Mouse (Mus musculus): ENCODE results near the gene Ror2. TPM values are rescaled to one million over a fixed set of nuclear protein-coding genes. Genes with fewer than 3 reads are reported as not detected.

Gene Ror2
- polyA plus RNA-seq, 1 experiment from 2014 or later: not detected

- H3K27me3 ChIP-seq: peaks cover 22% of the 10 kb centered on the region
- DNase-seq (ENCODE audit: low read depth, low spot score) (no peak), ATAC-seq (no peak)
- POLR2A ChIA-PET: no interaction called here
- TF ChIP-seq CTCF (IDR thresholded peaks at IDR 0.05): no peak
- CTCF ChIA-PET: no interaction called here
- in situ Hi-C loops (cut with MboI; ENCODE audit: low pct_unique_long_range_greater_than_20kb): no loop called here
Measured at GRCm38 (mm10) chr13:53163671-53164070, 122.3 kb downstream of the Ror2 start.

GRCm38 (mm10) chr13:53163060-53163459, 122.9 kb downstream of the Ror2 start:
- POLR2A ChIA-PET: interaction anchor here (0.5 kb wide), 1 partner anchor 666 kb away, joined by 3 read pairs; no protein-coding TSS in a partner anchor
- ATAC-seq (no peak), DNase-seq (ENCODE audit: low read depth, low spot score) (no peak)
- in situ Hi-C loops (cut with MboI; ENCODE audit: low pct_unique_long_range_greater_than_20kb): no loop called here
- H3K27me3 ChIP-seq: peaks cover 20% of the 10 kb centered on the region
- TF ChIP-seq CTCF (IDR thresholded peaks at IDR 0.05): no peak
- CTCF ChIA-PET: no interaction called here

- peaks cover 27% of the 10 kb centered on the region for H3K27me3 ChIP-seq
- CTCF ChIA-PET: no interaction called here
- no peak for ATAC-seq
- no peak for DNase-seq (ENCODE audit: low read depth, low spot score)
- no peak for TF ChIP-seq CTCF (IDR thresholded peaks at IDR 0.05)
- in situ Hi-C loops (cut with MboI; ENCODE audit: low pct_unique_long_range_greater_than_20kb): no loop called here
- POLR2A ChIA-PET: no interaction called here
Measured at GRCm38 (mm10) chr13:53159501-53159900, 126.4 kb downstream of the Ror2 start.

- POLR2A ChIA-PET: no interaction called here
- TF ChIP-seq CTCF (IDR thresholded peaks at IDR 0.05): no peak
- ATAC-seq (no peak), DNase-seq (ENCODE audit: low read depth, low spot score) (no peak)
- CTCF ChIA-PET: no interaction called here
- peaks cover 37% of the 10 kb centered on the region for H3K27me3 ChIP-seq
- in situ Hi-C loops (cut with MboI; ENCODE audit: low pct_unique_long_range_greater_than_20kb): no loop called here
Measured at GRCm38 (mm10) chr13:53158405-53159005, 127.4 kb downstream of the Ror2 start.

- in situ Hi-C loops (cut with MboI; ENCODE audit: low pct_unique_long_range_greater_than_20kb): no loop called here
- POLR2A ChIA-PET: no interaction called here
- TF ChIP-seq CTCF (IDR thresholded peaks at IDR 0.05): no peak
- peaks cover 38% of the 10 kb centered on the region for H3K27me3 ChIP-seq
- CTCF ChIA-PET: no interaction called here
- DNase-seq (ENCODE audit: low read depth, low spot score): no peak
- ATAC-seq: no peak
Measured at GRCm38 (mm10) chr13:53156911-53157310, 129.0 kb downstream of the Ror2 start.

- ChIA-PET CTCF (no interaction called here), POLR2A (no interaction called here)
- no peak for TF ChIP-seq CTCF (IDR thresholded peaks at IDR 0.05)
- in situ Hi-C loops (cut with MboI; ENCODE audit: low pct_unique_long_range_greater_than_20kb): no loop called here
- DNase-seq (ENCODE audit: low read depth, low spot score): no peak
- H3K27me3 ChIP-seq: peaks cover 44% of the 10 kb centered on the region
- ATAC-seq: no peak
Measured at GRCm38 (mm10) chr13:53156282-53156681, 129.6 kb downstream of the Ror2 start.

- CTCF ChIA-PET: no interaction called here
- DNase-seq (ENCODE audit: low read depth, low spot score) (no peak), ATAC-seq (no peak)
- in situ Hi-C loops (cut with MboI; ENCODE audit: low pct_unique_long_range_greater_than_20kb): no loop called here
- no peak for TF ChIP-seq CTCF (IDR thresholded peaks at IDR 0.05)
- POLR2A ChIA-PET: no interaction called here
- H3K27me3 ChIP-seq: peaks cover 25% of the 10 kb centered on the region
Measured at GRCm38 (mm10) chr13:53145511-53145910, 140.4 kb downstream of the Ror2 start.

- in situ Hi-C loops (cut with MboI; ENCODE audit: low pct_unique_long_range_greater_than_20kb): no loop called here
- ChIA-PET POLR2A (no interaction called here), CTCF (no interaction called here)
- peaks cover 29% of the 10 kb centered on the region for H3K27me3 ChIP-seq
- DNase-seq (ENCODE audit: low read depth, low spot score) (no peak), ATAC-seq (no peak)
- no peak for TF ChIP-seq CTCF (IDR thresholded peaks at IDR 0.05)
Measured at GRCm38 (mm10) chr13:53143076-53143475, 142.8 kb downstream of the Ror2 start.

- ChIA-PET CTCF (no interaction called here), POLR2A (no interaction called here)
- peaks cover 36% of the 10 kb centered on the region for H3K27me3 ChIP-seq
- ATAC-seq: no peak
- no peak for TF ChIP-seq CTCF (IDR thresholded peaks at IDR 0.05)
- in situ Hi-C loops (cut with MboI; ENCODE audit: low pct_unique_long_range_greater_than_20kb): no loop called here
- no peak for DNase-seq (ENCODE audit: low read depth, low spot score)
Measured at GRCm38 (mm10) chr13:53142268-53142667, 143.7 kb downstream of the Ror2 start.

- DNase-seq (ENCODE audit: low read depth, low spot score) (no peak), ATAC-seq (no peak)
- POLR2A ChIA-PET: no interaction called here
- H3K27me3 ChIP-seq: peaks cover 34% of the 10 kb centered on the region
- CTCF ChIA-PET: no interaction called here
- TF ChIP-seq CTCF (IDR thresholded peaks at IDR 0.05): no peak
- in situ Hi-C loops (cut with MboI; ENCODE audit: low pct_unique_long_range_greater_than_20kb): no loop called here
Measured at GRCm38 (mm10) chr13:53140298-53140697, 145.6 kb downstream of the Ror2 start.

GRCm38 (mm10) chr13:53130567-53130966, 155.4 kb downstream of the Ror2 start:
- ChIA-PET POLR2A (no interaction called here), CTCF (no interaction called here)
- peaks cover 38% of the 10 kb centered on the region for H3K27me3 ChIP-seq
- TF ChIP-seq CTCF (IDR thresholded peaks at IDR 0.05): no peak
- in situ Hi-C loops (cut with MboI; ENCODE audit: low pct_unique_long_range_greater_than_20kb): no loop called here
- DNase-seq (ENCODE audit: low read depth, low spot score): no peak
- no peak for ATAC-seq

GRCm38 (mm10) chr13:53130032-53130431, 155.9 kb downstream of the Ror2 start:
- no peak for ATAC-seq
- peaks cover 38% of the 10 kb centered on the region for H3K27me3 ChIP-seq
- TF ChIP-seq CTCF (IDR thresholded peaks at IDR 0.05): no peak
- no peak for DNase-seq (ENCODE audit: low read depth, low spot score)
- POLR2A ChIA-PET: no interaction called here
- CTCF ChIA-PET: no interaction called here
- in situ Hi-C loops (cut with MboI; ENCODE audit: low pct_unique_long_range_greater_than_20kb): no loop called here

All from Patski (cell line).